Mouse (Mus musculus) gastrocnemius, postnatal 14 days (tissue): ENCODE data around the gene Nat10. TPM values are rescaled to one million over a fixed set of nuclear protein-coding genes. Genes with fewer than 3 reads are reported as not detected.
A peak's percentile ranks its signal among the peaks of the same experiment; 100 is the strongest.

Experiments
- DNase-seq: peaks from one replicate; pipeline ENCODE4 v3.0.0; 2021; ENCODE audit warnings: mixed read lengths
- intact Hi-C: fragments of 180-260 bp; cut with DNase I; formaldehyde crosslinking; loops from one replicate; pipeline ENCODE4 v1.15.1; 2025; ENCODE audit warnings: low total_unique reads
- total RNA-seq, 2 experiments: library from RNA; stranded (reverse); gene quantifications; 2 replicates each; pipeline ENCODE4 v1.2.3; 2021

The Nat10 gene
- total RNA-seq, 2 experiments from 2014 or later: 15.0 to 18.6 TPM

- DNase-seq: no peak
- intact Hi-C loops: no loop called here
These were observed 13.2 kb downstream of the Nat10 start for GRCm38 (mm10) chr2:103747891-103748290.

GRCm38 (mm10) chr2:103746761-103747160, 14.3 kb downstream of the Nat10 start:
- intact Hi-C loops: no loop called here

GRCm38 (mm10) chr2:103746096-103746495, 15.0 kb downstream of the Nat10 start:
- intact Hi-C loops: no loop called here
- DNase-seq: no peak

More at GRCm38 (mm10) chr2:103746761-103747160, 14.3 kb downstream of the Nat10 start:
- DNase-seq: no peak

GRCm38 (mm10) chr2:103745481-103745880, 15.6 kb downstream of the Nat10 start:
- no peak for DNase-seq
- intact Hi-C loops: no loop called here

GRCm38 (mm10) chr2:103743988-103744387, 17.1 kb downstream of the Nat10 start:
- intact Hi-C loops: no loop called here

GRCm38 (mm10) chr2:103743536-103743935, 17.5 kb downstream of the Nat10 start:
- intact Hi-C loops: no loop called here
- peak; percentile 9 for DNase-seq

More at GRCm38 (mm10) chr2:103743988-103744387, 17.1 kb downstream of the Nat10 start:
- DNase-seq: peak; percentile 42

- intact Hi-C loops: no loop called here
- DNase-seq: no peak
These were observed 18.2 kb downstream of the Nat10 start for GRCm38 (mm10) chr2:103742821-103743220.

- DNase-seq: no peak
- intact Hi-C loops: no loop called here
These were observed 29.6 kb downstream of the Nat10 start for GRCm38 (mm10) chr2:103731423-103731822.

- intact Hi-C loops: no loop called here
- no peak for DNase-seq
These were observed 30.1 kb downstream of the Nat10 start for GRCm38 (mm10) chr2:103730999-103731398.

GRCm38 (mm10) chr2:103728027-103728540, 33.0 kb downstream of the Nat10 start:
- intact Hi-C loops: no loop called here

GRCm38 (mm10) chr2:103724521-103724920, 36.5 kb downstream of the Nat10 start:
- no peak for DNase-seq
- intact Hi-C loops: no loop called here

More at GRCm38 (mm10) chr2:103728027-103728540, 33.0 kb downstream of the Nat10 start:
- no peak for DNase-seq

GRCm38 (mm10) chr2:103719292-103719646, 41.8 kb downstream of the Nat10 start:
- intact Hi-C loops: loop anchor here (5.0 to 10.0 kb wide), 2 partner anchors 162 to 254 kb away; no protein-coding TSS in a partner anchor
- DNase-seq: no peak

GRCm38 (mm10) chr2:103718594-103719291, 42.3 kb downstream of the Nat10 start:
- intact Hi-C loops: loop anchor here (5.0 to 10.0 kb wide), 2 partner anchors 161 to 254 kb away; no protein-coding TSS in a partner anchor
- DNase-seq: peak; percentile 67

- DNase-seq: no peak
- intact Hi-C loops: loop anchor here (10.0 kb wide), 1 partner anchor 250 kb away; no protein-coding TSS in a partner anchor
These were observed 46.7 kb downstream of the Nat10 start for GRCm38 (mm10) chr2:103714412-103714811.

GRCm38 (mm10) chr2:103713831-103714230, 47.2 kb downstream of the Nat10 start:
- no peak for DNase-seq
- intact Hi-C loops: loop anchor here (10.0 kb wide), 1 partner anchor 249 kb away; no protein-coding TSS in a partner anchor

GRCm38 (mm10) chr2:103710849-103711248, 50.2 kb downstream of the Nat10 start:
- intact Hi-C loops: loop anchor here (10.0 kb wide), 1 partner anchor 246 kb away; no protein-coding TSS in a partner anchor
- no peak for DNase-seq

GRCm38 (mm10) chr2:103707056-103707776, 53.9 kb downstream of the Nat10 start:
- intact Hi-C loops: no loop called here
- DNase-seq: no peak

GRCm38 (mm10) chr2:103706226-103706625, 54.8 kb downstream of the Nat10 start:
- intact Hi-C loops: no loop called here

GRCm38 (mm10) chr2:103705826-103706225, 55.2 kb downstream of the Nat10 start:
- intact Hi-C loops: no loop called here
- no peak for DNase-seq

More at GRCm38 (mm10) chr2:103706226-103706625, 54.8 kb downstream of the Nat10 start:
- peak; percentile 50 for DNase-seq

- intact Hi-C loops: no loop called here
These were observed 57.2 kb downstream of the Nat10 start for GRCm38 (mm10) chr2:103703865-103704264.

More at GRCm38 (mm10) chr2:103703865-103704264, 57.2 kb downstream of the Nat10 start:
- no peak for DNase-seq
